Mouse (Mus musculus): Measurements from ENCODE around the gene Rundc3b. TPM values are rescaled to one million over a fixed set of nuclear protein-coding genes. Genes with fewer than 3 reads are reported as not detected.

Gene Rundc3b
- polyA plus RNA-seq (2011; ENCODE audit: insufficient read depth, insufficient read length, low replicate concordance, missing spikeins) = not detected in 2 replicates

GRCm38 (mm10) chr5:8622596-8623231, at the start of gene Rundc3b:
Rundc3b (minus strand) TSS chr5:8622952.
- no peak for TF ChIP-seq CTCF (IDR thresholded peaks at IDR 0.05; ENCODE audit: control insufficient read depth, insufficient read depth, low read length)
- under 1% methylated on average over 73 of the region's 74 CpGs for WGBS
- no peak within 1 kb of the TSS for H3K27ac ChIP-seq (ENCODE audit: control insufficient read depth, insufficient read depth, low read depth, low read length, poor library complexity)
- H3K4me1 ChIP-seq (ENCODE audit: control insufficient read depth, insufficient read depth, low read length) = no peaks in the 10 kb centered on the region
- peak within 1 kb of the TSS; percentile 79 for H3K4me3 ChIP-seq (replicated peaks; ENCODE audit: control insufficient read depth, low read depth, low read length)

GRCm38 (mm10) chr5:8669606-8670005, 46.9 kb upstream of the Rundc3b start:
- Histone ChIP-seq H3K4me3 (replicated peaks; ENCODE audit: control insufficient read depth, low read depth, low read length) (no peak overlapping the region), H3K4me1 (ENCODE audit: control insufficient read depth, insufficient read depth, low read length) (no peaks in the 10 kb centered on the region), H3K27ac (ENCODE audit: control insufficient read depth, insufficient read depth, low read depth, low read length, poor library complexity) (no peak overlapping the region)
- no peak for TF ChIP-seq POLR2A (IDR thresholded peaks at IDR 0.05; ENCODE audit: borderline replicate concordance, control insufficient read depth, low read depth, low read length)
- WGBS = 77% methylated on average over 1 of the region's 1 CpGs

GRCm38 (mm10) chr5:8667758-8668474, 45.2 kb upstream of the Rundc3b start:
- no peak for TF ChIP-seq POLR2A (IDR thresholded peaks at IDR 0.05; ENCODE audit: borderline replicate concordance, control insufficient read depth, low read depth, low read length)
- TF ChIP-seq CTCF (IDR thresholded peaks at IDR 0.05; ENCODE audit: control insufficient read depth, insufficient read depth, low read length) = no peak
- no peak overlapping the region for H3K4me3 ChIP-seq (replicated peaks; ENCODE audit: control insufficient read depth, low read depth, low read length)
- 78% methylated on average over 9 of the region's 9 CpGs for WGBS
- H3K4me1 ChIP-seq (ENCODE audit: control insufficient read depth, insufficient read depth, low read length) = no peaks in the 10 kb centered on the region
- H3K27ac ChIP-seq (ENCODE audit: control insufficient read depth, insufficient read depth, low read depth, low read length, poor library complexity) = no peak overlapping the region

- Histone ChIP-seq H3K27ac (ENCODE audit: control insufficient read depth, insufficient read depth, low read depth, low read length, poor library complexity) (no peak overlapping the region), H3K4me3 (replicated peaks; ENCODE audit: control insufficient read depth, low read depth, low read length) (no peak overlapping the region), H3K4me1 (ENCODE audit: control insufficient read depth, insufficient read depth, low read length) (no peaks in the 10 kb centered on the region; the same call in 1 of the 2 replicates)
- 34% methylated on average over 3 of the region's 3 CpGs for WGBS
- TF ChIP-seq POLR2A (IDR thresholded peaks at IDR 0.05; ENCODE audit: borderline replicate concordance, control insufficient read depth, low read depth, low read length) (no peak), CTCF (IDR thresholded peaks at IDR 0.05; ENCODE audit: control insufficient read depth, insufficient read depth, low read length) (no peak)
Observed at GRCm38 (mm10) chr5:8664678-8665077, 41.9 kb upstream of the Rundc3b start.

- Histone ChIP-seq H3K4me3 (replicated peaks; ENCODE audit: control insufficient read depth, low read depth, low read length) (no peak overlapping the region), H3K27ac (ENCODE audit: control insufficient read depth, insufficient read depth, low read depth, low read length, poor library complexity) (no peak overlapping the region)
- 53% methylated on average over 10 of the region's 10 CpGs for WGBS
Observed at GRCm38 (mm10) chr5:8660738-8661151, 38.0 kb upstream of the Rundc3b start.

GRCm38 (mm10) chr5:8659911-8660737, 37.4 kb upstream of the Rundc3b start, which contains the start of gene Abcb1a:
Abcb1a (plus strand) TSS chr5:8660077.
- Histone ChIP-seq H3K4me3 (replicated peaks; ENCODE audit: control insufficient read depth, low read depth, low read length) (peak within 1 kb of the TSS; percentile 42), H3K27ac (ENCODE audit: control insufficient read depth, insufficient read depth, low read depth, low read length, poor library complexity) (no peak within 1 kb of the TSS), H3K4me1 (ENCODE audit: control insufficient read depth, insufficient read depth, low read length) (no peaks in the 10 kb centered on the region; the same call in 1 of the 2 replicates)
- TF ChIP-seq CTCF (IDR thresholded peaks at IDR 0.05; ENCODE audit: control insufficient read depth, insufficient read depth, low read length) (no peak), POLR2A (IDR thresholded peaks at IDR 0.05; ENCODE audit: borderline replicate concordance, control insufficient read depth, low read depth, low read length) (no peak)
- 5% methylated on average over 37 of the region's 37 CpGs for WGBS

More at GRCm38 (mm10) chr5:8660738-8661151, 38.0 kb upstream of the Rundc3b start:
- H3K4me1 ChIP-seq (ENCODE audit: control insufficient read depth, insufficient read depth, low read length) = no peaks in the 10 kb centered on the region; the same call in 1 of the 2 replicates
- TF ChIP-seq CTCF (IDR thresholded peaks at IDR 0.05; ENCODE audit: control insufficient read depth, insufficient read depth, low read length) (no peak), POLR2A (IDR thresholded peaks at IDR 0.05; ENCODE audit: borderline replicate concordance, control insufficient read depth, low read depth, low read length) (no peak)

- Histone ChIP-seq H3K4me3 (replicated peaks; ENCODE audit: control insufficient read depth, low read depth, low read length) (no peak overlapping the region), H3K27ac (ENCODE audit: control insufficient read depth, insufficient read depth, low read depth, low read length, poor library complexity) (no peak overlapping the region), H3K4me1 (ENCODE audit: control insufficient read depth, insufficient read depth, low read length) (no peaks in the 10 kb centered on the region)
- 69% methylated on average over 2 of the region's 2 CpGs for WGBS
- no peak for TF ChIP-seq POLR2A (IDR thresholded peaks at IDR 0.05; ENCODE audit: borderline replicate concordance, control insufficient read depth, low read depth, low read length)
- TF ChIP-seq CTCF (IDR thresholded peaks at IDR 0.05; ENCODE audit: control insufficient read depth, insufficient read depth, low read length) = no peak
Observed at GRCm38 (mm10) chr5:8652085-8652484, 29.3 kb upstream of the Rundc3b start.

GRCm38 (mm10) chr5:8648774-8649173, 26.0 kb upstream of the Rundc3b start:
- TF ChIP-seq CTCF (IDR thresholded peaks at IDR 0.05; ENCODE audit: control insufficient read depth, insufficient read depth, low read length) = no peak
- no peak for TF ChIP-seq POLR2A (IDR thresholded peaks at IDR 0.05; ENCODE audit: borderline replicate concordance, control insufficient read depth, low read depth, low read length)
- H3K4me1 ChIP-seq (ENCODE audit: control insufficient read depth, insufficient read depth, low read length) = no peaks in the 10 kb centered on the region
- H3K27ac ChIP-seq (ENCODE audit: control insufficient read depth, insufficient read depth, low read depth, low read length, poor library complexity) = no peak overlapping the region
- H3K4me3 ChIP-seq (replicated peaks; ENCODE audit: control insufficient read depth, low read depth, low read length) = no peak overlapping the region

Measured in bone marrow, adult 2 months (tissue).